Mouse (Mus musculus): ENCODE results near the gene Sec13.

- TF ChIP-seq CTCF (IDR thresholded peaks at IDR 0.05; ENCODE audit: low read depth) (no peak), EP300 (IDR thresholded peaks at IDR 0.05; ENCODE audit: low read depth) (no peak)
Observed at GRCm38 (mm10) chr6:113714797-113715196, 25.7 kb downstream of the Sec13 start.

Measured in liver, embryonic 14.5 days (tissue).